Mouse (Mus musculus) stomach, postnatal 0 days (tissue): ENCODE results near the gene Tmem214.

ENCODE experiments used
- CTCF ChIP-seq: IDR thresholded peaks from 2 replicates; pipeline ENCODE4 v1.5.1; 2016; ENCODE audit warnings: antibody characterized with exemption, low read depth, mild to moderate bottlenecking, moderate library complexity
- EP300 ChIP-seq: optimal IDR thresholded peaks from 2 replicates; pipeline ENCODE3; 2016; ENCODE audit warnings: antibody characterized with exemption

GRCm38 (mm10) chr5:30869405-30870130, 1.8 kb downstream of the Tmem214 start:
- TF ChIP-seq CTCF (peak; percentile 25; the same call in 1 of the 2 replicates), EP300 (no peak)
